Mouse (Mus musculus) cerebellum, adult 18-20 months (tissue): ENCODE results near the gene Tmprss4.
A peak's percentile ranks its signal among the peaks of the same experiment; 100 is the strongest.

Source experiments
- DNase-seq, 2 experiments: peaks; one replicate each; pipeline ENCODE4 v3.0.0; 2021

The Tmprss4 gene

DNA sequence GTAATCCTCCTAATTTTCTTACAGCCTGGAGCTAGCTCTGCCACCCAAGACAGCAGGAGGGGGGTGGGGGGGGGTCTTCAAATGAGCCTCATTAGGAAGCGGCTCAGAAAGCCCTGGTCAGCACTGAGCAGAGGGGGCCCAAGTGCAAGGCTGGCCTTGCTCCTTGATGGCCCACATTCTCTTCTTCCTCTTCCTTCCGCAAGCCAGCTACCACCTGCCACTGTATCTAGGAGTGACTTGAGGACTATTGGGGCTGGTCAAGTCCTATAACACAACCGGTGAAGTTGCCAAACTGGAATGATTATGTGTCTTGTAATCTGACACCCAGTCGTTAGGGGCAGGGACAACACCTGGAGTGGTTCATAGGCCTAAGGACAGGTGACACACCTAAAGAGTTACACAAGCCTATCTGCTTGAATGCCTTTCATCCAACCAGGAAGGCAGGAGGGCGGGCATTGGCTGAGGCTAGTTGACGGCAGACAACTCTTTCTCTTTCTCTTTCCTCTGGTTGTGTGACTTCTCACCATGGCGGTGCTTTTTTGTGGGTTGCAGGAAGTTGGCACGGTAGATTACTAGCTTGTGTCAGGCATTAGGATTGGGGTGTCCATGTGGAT lies at the start of gene Tmprss4:
TSS of gene Tmprss4 (minus strand) at position 296 of the 614 bp plus-strand sequence.
- DNase-seq = no peak

- DNase-seq = no peak
Observed at GRCm38 (mm10) chr9:45252395-45252794, 48.5 kb upstream of the Tmprss4 start.

- DNase-seq = no peak
Observed at GRCm38 (mm10) chr9:45251990-45252389, 48.1 kb upstream of the Tmprss4 start.

- no peak for DNase-seq
Observed at GRCm38 (mm10) chr9:45251281-45251680, 47.4 kb upstream of the Tmprss4 start.

DNA sequence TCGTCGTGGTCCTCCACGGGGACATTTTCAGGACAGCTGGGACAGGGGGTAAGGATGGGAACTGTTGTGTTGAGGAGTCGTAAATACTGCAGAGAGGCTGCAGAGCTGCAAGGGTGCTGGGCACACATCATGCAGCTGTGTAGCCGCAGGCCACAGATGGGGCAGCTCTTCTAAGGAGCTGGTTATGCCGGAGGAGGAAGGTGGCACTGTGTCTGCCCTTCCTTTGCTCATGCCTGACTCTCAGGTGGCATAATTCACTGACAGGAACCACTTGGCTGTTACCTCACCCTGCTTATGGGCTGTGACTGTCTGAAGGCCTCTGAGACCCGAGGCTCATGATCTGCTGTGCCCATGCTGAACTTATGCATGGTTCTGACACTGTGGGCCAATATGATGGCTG lies 46.4 kb upstream of the Tmprss4 start:
- DNase-seq = no peak

- no peak for DNase-seq
Observed at GRCm38 (mm10) chr9:45247536-45247935, 43.6 kb upstream of the Tmprss4 start.

GRCm38 (mm10) chr9:45246060-45246459 lies 42.2 kb upstream of the Tmprss4 start:
- no peak for DNase-seq

DNA sequence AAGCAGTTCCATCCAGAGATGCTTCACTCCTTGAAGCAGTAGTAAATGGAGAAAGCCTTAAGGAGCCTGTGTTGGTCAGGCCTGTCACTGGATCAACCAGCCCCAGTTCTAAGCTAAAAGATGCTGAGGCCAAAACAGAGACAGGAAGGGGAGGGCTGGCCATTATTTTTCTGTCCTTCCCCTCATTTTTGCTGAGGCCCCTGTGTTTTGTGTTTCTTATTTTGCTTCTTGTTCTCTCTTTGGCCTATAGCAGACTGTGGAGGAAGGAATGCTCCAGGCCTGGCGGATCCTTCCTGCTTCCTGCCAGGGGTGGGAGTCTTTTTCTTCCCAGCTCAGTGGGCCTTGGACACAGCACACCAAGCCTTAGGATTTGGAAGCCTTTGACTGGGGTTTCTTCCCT lies 41.5 kb upstream of the Tmprss4 start:
- DNase-seq = no peak

- DNase-seq = no peak
Observed at GRCm38 (mm10) chr9:45241397-45241796, 37.5 kb upstream of the Tmprss4 start.

DNA sequence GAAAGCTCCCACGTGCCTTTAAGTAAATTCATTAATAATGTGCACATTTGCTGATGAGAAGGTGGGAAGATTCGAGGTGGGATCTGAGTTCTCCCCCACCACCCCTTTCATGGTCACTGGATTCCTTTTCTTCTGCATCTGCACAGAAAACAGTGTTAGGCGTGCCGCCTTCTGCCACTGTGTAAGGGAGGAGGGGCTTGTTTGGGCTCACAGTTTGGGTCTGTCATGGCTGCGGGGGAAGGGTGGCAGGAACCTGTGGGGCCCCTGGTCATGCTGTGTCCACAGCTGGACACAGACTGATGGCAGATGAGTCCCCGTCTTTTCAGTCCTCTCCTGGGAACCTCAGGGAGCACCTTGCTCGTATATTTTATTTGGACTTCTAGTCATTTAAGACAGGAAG lies 32.9 kb upstream of the Tmprss4 start:
- DNase-seq = no peak

DNA sequence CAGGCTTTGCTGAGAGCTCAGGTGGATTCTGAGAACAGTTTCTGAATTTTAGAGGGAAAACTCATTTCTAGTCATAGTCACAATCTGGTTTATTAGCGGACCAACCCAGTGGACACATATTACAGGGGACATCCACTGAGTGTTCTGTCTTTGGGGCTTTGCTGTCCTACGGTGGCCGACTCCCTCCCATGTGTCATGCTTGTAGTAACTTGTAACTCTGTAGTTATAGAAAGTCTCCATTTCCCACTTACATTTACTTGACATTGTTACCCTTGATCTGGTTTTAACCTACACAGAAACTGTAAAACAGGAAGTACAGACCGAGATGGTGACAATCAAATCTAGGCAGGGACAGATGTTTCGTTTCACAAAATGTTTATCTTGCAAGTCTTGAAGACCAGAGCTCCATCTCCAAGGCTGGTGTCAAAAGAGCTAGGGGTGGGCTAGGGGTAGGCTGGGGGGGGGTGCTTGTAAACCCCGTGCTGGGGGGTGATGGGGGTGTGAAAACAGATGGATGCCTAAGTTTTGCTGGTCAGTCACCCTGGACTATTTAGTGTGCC lies 31.9 kb upstream of the Tmprss4 start:
- no peak for DNase-seq

DNA sequence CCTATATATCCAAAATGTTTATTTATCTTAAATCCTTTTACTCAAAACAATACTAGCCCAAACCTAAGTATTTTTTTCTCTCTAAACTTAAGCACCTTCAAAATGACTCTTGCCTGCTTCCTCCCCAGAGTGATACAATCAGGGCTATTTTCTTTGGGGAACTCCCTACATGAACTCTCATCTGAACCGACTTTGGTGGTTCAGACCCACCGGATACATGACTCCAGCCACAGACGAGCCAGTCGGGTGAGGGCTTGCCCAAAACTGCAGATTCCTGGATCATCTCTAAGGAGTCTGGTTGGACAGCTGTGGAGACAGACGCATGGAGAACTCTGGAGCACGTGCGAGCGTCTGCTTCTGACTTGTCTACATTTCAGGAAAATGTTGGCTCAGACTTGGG lies 25.5 kb upstream of the Tmprss4 start:
- DNase-seq = no peak

- peak; percentile 92 to 97 for DNase-seq
Observed at GRCm38 (mm10) chr9:45221567-45221966, 17.7 kb upstream of the Tmprss4 start.

DNA sequence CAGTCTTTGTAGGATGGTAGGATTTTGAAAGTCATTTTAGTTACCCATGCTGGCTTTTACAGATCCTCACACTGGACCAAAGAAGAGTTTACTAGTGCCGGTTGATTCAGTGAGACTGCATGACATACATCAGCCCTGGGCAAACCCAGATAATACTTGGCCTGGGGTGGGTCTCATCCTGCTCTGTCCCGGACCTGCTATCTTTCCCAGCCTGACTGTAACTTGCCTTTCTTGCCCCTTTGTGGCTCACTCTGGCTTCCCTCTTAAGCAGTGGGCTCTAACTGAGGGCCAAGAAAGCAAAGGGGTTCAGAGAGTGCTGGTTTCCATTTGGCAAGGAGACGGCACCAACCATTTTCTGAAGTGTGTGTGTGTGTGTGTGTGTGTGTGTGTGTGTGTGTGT lies 15.8 kb upstream of the Tmprss4 start:
- DNase-seq = no peak

GRCm38 (mm10) chr9:45215526-45216179 lies 11.8 kb upstream of the Tmprss4 start:
- DNase-seq = peak in 1 of 2 experiments; percentile 19

DNA sequence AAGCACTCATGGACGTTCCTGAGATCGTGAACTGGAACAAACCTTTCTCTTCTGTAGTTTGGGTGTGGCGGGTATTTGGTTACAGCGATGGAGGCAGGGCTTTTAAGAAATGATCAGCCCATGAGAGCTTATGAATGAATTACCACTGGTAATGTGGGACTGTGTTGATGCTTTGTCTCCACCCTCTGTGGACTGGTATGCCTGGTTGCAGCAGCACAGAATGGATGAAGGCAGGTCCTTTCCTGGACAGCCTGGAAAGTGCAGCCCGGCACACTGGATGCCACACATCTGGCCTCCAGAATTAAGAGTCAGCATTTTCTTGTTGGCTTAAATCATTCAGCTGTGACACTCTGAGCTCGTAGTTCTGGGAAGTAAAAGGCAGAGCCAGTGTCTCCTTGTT lies 8.1 kb upstream of the Tmprss4 start:
- DNase-seq = no peak

- DNase-seq = no peak
Observed at GRCm38 (mm10) chr9:45207015-45207743, 3.3 kb upstream of the Tmprss4 start.

DNA sequence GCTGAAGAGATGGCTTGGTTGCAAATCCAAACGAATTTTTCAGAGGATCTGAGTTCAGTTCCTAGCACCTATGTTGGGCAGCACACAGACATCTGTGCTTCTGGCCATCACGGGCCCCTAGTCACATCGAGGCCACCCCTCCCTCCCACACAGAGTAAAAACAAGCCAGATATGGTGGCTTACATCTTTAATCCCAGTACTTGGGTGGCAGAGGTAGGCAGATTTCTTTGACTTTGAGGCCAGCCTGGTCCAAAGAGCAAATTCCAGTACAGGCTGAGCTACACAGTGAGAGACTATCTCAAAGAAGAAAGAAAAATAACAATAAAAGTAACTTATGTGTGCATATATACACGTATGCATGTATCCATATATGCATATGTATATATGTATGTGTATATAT lies 2.2 kb upstream of the Tmprss4 start:
- DNase-seq = no peak

DNA sequence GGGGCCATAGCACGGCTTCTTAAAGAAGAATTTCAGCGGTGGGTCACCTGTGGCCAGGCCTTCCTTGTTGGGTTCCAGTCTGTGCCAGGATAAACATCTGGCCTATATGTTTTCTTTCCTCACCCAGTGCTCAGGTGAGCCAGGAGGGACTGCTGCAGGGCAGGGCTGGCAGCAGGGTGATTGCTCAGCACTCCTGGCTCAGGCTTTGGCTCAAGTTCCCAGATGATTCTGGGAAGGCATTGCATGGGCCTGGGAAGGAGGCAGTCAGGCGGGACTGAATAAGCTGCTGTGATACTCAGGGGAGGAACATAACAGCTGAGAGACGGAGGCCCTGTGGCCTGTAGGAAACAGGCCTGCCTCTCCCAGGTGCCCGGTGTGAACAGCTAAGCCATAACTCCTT lies 1.3 kb upstream of the Tmprss4 start:
- no peak for DNase-seq

- no peak for DNase-seq
Observed at GRCm38 (mm10) chr9:45202021-45202798, 1.7 kb downstream of the Tmprss4 start.

DNA sequence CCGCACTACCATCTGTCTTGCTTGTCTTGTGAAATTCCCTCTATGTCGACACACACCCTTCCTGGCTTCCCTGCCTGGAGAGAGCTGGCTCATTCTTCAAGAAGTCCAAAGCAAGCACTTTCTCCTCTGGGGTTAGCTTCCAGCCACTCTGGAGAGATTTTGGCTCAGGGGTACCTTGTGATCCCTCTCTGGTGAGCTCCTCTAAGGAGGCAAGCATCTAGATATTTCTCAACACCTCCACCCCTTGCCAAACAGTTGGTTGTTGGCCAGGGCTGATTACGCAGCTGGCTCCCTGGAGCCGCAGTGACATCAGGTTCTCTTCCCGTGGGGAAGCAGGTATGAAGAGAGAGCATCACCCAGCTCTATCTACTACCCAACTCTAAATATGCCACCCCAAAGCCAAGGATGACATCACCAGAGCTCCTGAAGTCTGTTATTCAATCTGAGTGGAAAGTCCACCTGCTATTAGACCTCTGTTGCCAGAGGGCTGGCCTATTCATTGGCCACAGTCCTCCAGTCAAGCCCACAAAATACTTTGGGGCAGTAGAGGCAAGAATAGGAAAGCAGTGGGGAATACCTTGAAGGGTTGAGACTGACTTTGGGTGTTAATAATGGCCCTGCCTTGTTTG lies 2.5 kb downstream of the Tmprss4 start:
- no peak for DNase-seq

DNA sequence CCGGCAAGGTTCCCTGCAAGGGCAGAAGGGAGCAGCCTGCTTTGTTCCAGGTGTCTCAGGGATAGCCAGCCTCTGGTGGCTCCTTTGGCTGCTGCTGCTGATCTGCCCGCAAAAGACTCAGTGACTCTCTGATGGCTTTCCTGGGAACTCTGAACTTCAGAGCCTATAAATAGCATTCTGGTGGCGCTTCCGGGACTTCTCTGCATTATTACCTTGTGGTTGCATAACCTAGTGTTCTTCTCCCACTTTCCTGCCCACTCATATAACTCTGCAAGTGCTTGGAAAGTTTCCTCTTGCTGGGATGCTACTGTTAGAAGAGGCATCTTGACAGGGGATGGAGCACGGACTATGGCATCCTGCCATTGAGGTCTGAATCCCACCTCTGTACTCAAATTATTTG lies 6.3 kb downstream of the Tmprss4 start:
- no peak for DNase-seq
